Mouse (Mus musculus) heart, adult 18-20 months (tissue): Measurements from ENCODE around the gene 1300017J02Rik. TPM values are rescaled to one million over a fixed set of nuclear protein-coding genes. Genes with fewer than 3 reads are reported as not detected.

Experiments used
- DNase-seq, 2 experiments: peaks; one replicate each; pipeline ENCODE4 v3.0.0; 2021 to 2022; ENCODE audit warnings: mixed read lengths in 1 of 2
- total RNA-seq, 2 experiments: library from RNA; stranded (reverse); gene quantifications; 2 replicates each; pipeline ENCODE4 v1.2.3; 2021

1300017J02Rik gene
- total RNA-seq, 2 experiments from 2014 or later, result not detected

- DNase-seq, result no peak
Observed at GRCm38 (mm10) chr9:103212654-103213420, 92.0 kb downstream of the 1300017J02Rik start.

GRCm38 (mm10) chr9:103208802-103209423, 96.0 kb downstream of the 1300017J02Rik start:
- DNase-seq, result no peak

- DNase-seq, result peak; percentile 75 to 82
Observed at GRCm38 (mm10) chr9:103207846-103208245, 97.0 kb downstream of the 1300017J02Rik start.

GRCm38 (mm10) chr9:103205786-103206185, 99.1 kb downstream of the 1300017J02Rik start:
- no peak for DNase-seq

GRCm38 (mm10) chr9:103201561-103202260, 103.2 kb downstream of the 1300017J02Rik start, which contains the start of gene Srprb:
Srprb (minus strand) TSS chr9:103202137.
- DNase-seq, result peak; percentile 95 to 97

Other genes starting within 250 kb of the 1300017J02Rik start
- 1 to 10 TPM; 1.2 to 1.8 TPM for gene Rab6b, start 193.3 kb downstream of the 1300017J02Rik start, total RNA-seq
- gene Srprb, start 102.9 kb downstream of the 1300017J02Rik start, total RNA-seq, result 10 to 100 TPM; 19.3 to 23.4 TPM
- gene Gm20425, start 74.8 kb downstream of the 1300017J02Rik start, total RNA-seq, result 1 to 10 TPM; 5.5 to 6.7 TPM
- gene Trf, start 74.6 kb downstream of the 1300017J02Rik start, total RNA-seq, result 10 to 100 TPM; 44.2 to 67.1 TPM
- 10 to 100 TPM in 1 of 2 experiments, 1 to 10 TPM in 1; 9.0 to 13.4 TPM for gene Topbp1, start 133 bp upstream of the 1300017J02Rik start, total RNA-seq
- gene Cdv3, start 60.8 kb upstream of the 1300017J02Rik start, total RNA-seq, result 100 to 1,000 TPM; 136 to 151 TPM
- gene Bfsp2, start 175.3 kb upstream of the 1300017J02Rik start, total RNA-seq, result 1 to 10 TPM in 1 of 2 experiments, under 1 TPM in 1; 0.84 to 1.2 TPM